Mouse (Mus musculus): ENCODE measurements around the gene Cyfip2. TPM values are rescaled to one million over a fixed set of nuclear protein-coding genes. Genes with fewer than 3 reads are reported as not detected.
A peak's percentile ranks its signal among the peaks of the same experiment; 100 is the strongest.

Gene Cyfip2
- total RNA-seq, 2 experiments from 2014 or later = 35.4 to 39.7 TPM

GRCm38 (mm10) chr11:46235334-46235733, 77.3 kb downstream of the Cyfip2 start, which contains the start of gene Fndc9:
TSS of gene Fndc9 (plus strand) at chr11:46235531.
- no peak for DNase-seq

GRCm38 (mm10) chr11:46233966-46234365, 78.7 kb downstream of the Cyfip2 start:
- no peak for DNase-seq

- DNase-seq = no peak
These were observed 79.9 kb downstream of the Cyfip2 start for GRCm38 (mm10) chr11:46232803-46233202.

GRCm38 (mm10) chr11:46230184-46230583, 82.5 kb downstream of the Cyfip2 start:
- DNase-seq = no peak

GRCm38 (mm10) chr11:46225345-46225744, 87.3 kb downstream of the Cyfip2 start:
- no peak for DNase-seq

- DNase-seq = no peak
These were observed 89.1 kb downstream of the Cyfip2 start for GRCm38 (mm10) chr11:46223575-46223974.

- DNase-seq = no peak
These were observed 92.4 kb downstream of the Cyfip2 start for GRCm38 (mm10) chr11:46220211-46220610.

GRCm38 (mm10) chr11:46219380-46219779, 93.3 kb downstream of the Cyfip2 start:
- DNase-seq = no peak

GRCm38 (mm10) chr11:46218584-46218983, 94.1 kb downstream of the Cyfip2 start:
- DNase-seq = no peak

GRCm38 (mm10) chr11:46217686-46218085, 95.0 kb downstream of the Cyfip2 start:
- DNase-seq = no peak

- DNase-seq = peak; percentile 40
These were observed 96.0 kb downstream of the Cyfip2 start for GRCm38 (mm10) chr11:46216669-46217068.

GRCm38 (mm10) chr11:46215354-46215753, 97.3 kb downstream of the Cyfip2 start:
- peak; percentile 65 for DNase-seq

- DNase-seq = no peak
These were observed 98.1 kb downstream of the Cyfip2 start for GRCm38 (mm10) chr11:46214368-46215230.

- DNase-seq = no peak
These were observed 98.8 kb downstream of the Cyfip2 start for GRCm38 (mm10) chr11:46213844-46214243.

GRCm38 (mm10) chr11:46211858-46212257, 100.8 kb downstream of the Cyfip2 start:
- DNase-seq = no peak

- DNase-seq = no peak
These were observed 102.8 kb downstream of the Cyfip2 start for GRCm38 (mm10) chr11:46209884-46210283.

GRCm38 (mm10) chr11:46205639-46206409, 106.8 kb downstream of the Cyfip2 start:
- no peak for DNase-seq

- no peak for DNase-seq
These were observed 107.8 kb downstream of the Cyfip2 start for GRCm38 (mm10) chr11:46204841-46205240.

GRCm38 (mm10) chr11:46202547-46202887, 110.1 kb downstream of the Cyfip2 start:
- DNase-seq = no peak

- DNase-seq = no peak
These were observed 110.8 kb downstream of the Cyfip2 start for GRCm38 (mm10) chr11:46201636-46202546.

- no peak for DNase-seq
These were observed 112.0 kb downstream of the Cyfip2 start for GRCm38 (mm10) chr11:46200664-46201063.

- no peak for DNase-seq
These were observed 118.5 kb downstream of the Cyfip2 start for GRCm38 (mm10) chr11:46194175-46194574.
